Mouse (Mus musculus) heart, adult 2 months (tissue): Measurements from ENCODE around the gene Cacna1d. TPM values are rescaled to one million over a fixed set of nuclear protein-coding genes. Genes with fewer than 3 reads are reported as not detected.

ENCODE experiments used
- DNase-seq, 2 experiments: peaks; one replicate each; pipeline ENCODE4 v3.0.0; 2021
- H3K27ac ChIP-seq: fragments of 200-600 bp; 2 replicates; pipeline ENCODE4 v1.8.1; 2022
- H3K27me3 ChIP-seq: fragments of 200-500 bp; 2 replicates; pipeline ENCODE4 v1.6.1; 2012; ENCODE audit warnings: mild to moderate bottlenecking, low read length, inconsistent platforms, mixed read lengths; ENCODE audit not compliant: control insufficient read depth, insufficient read depth
- H3K36me3 ChIP-seq: fragments of 200-500 bp; 2 replicates; pipeline ENCODE4 v1.6.1; 2012; ENCODE audit warnings: low read length, inconsistent platforms; ENCODE audit not compliant: control insufficient read depth, insufficient read depth
- H3K4me1 ChIP-seq: fragments of 200-500 bp; 2 replicates; pipeline ENCODE4 v1.6.1; 2011; ENCODE audit warnings: low read length; ENCODE audit not compliant: control insufficient read depth, insufficient read depth
- H3K4me3 ChIP-seq: fragments of 200-600 bp; 2 replicates; pipeline ENCODE4 v1.8.1; 2022
- H3K79me2 ChIP-seq: fragments of 200-500 bp; replicated peaks from 2 replicates; pipeline ENCODE4 v1.6.1; 2012; ENCODE audit warnings: mild to moderate bottlenecking, inconsistent platforms, low read length, moderate library complexity, mixed read lengths; ENCODE audit not compliant: control insufficient read depth, insufficient read depth
- H3K9ac ChIP-seq: fragments of 200-500 bp; 2 replicates; pipeline ENCODE4 v1.6.1; 2012; ENCODE audit warnings: low read depth, mild to moderate bottlenecking, control low read depth, inconsistent platforms, low read length, mixed read lengths
- CTCF ChIP-seq: fragments of 200-600 bp; IDR thresholded peaks from 2 replicates; pipeline ENCODE4 v1.8.1; 2022; ENCODE audit warnings: antibody characterized with exemption, mild to moderate bottlenecking, moderate library complexity
- EP300 ChIP-seq: fragments of 200-500 bp; IDR thresholded peaks from 2 replicates; pipeline ENCODE4 v1.6.1; 2011; ENCODE audit warnings: low read depth, low read length, control low read depth; ENCODE audit not compliant: insufficient read depth
- POLR2A ChIP-seq: fragments of 200-500 bp; IDR thresholded peaks from 2 replicates; pipeline ENCODE4 v1.6.1; 2011; ENCODE audit warnings: mild to moderate bottlenecking, low read depth, low read length, control low read depth; ENCODE audit not compliant: insufficient read depth
- WGBS: fragments of 180-500 bp; shearing (Covaris S2); methylation state at CpG from one replicate; pipeline ENCODE4 v1.1.7; 2018; 5-methylcytosine and 5-hydroxymethylcytosine counted together
- intact Hi-C: fragments of 180-260 bp; cut with DNase I; formaldehyde crosslinking; loops from one replicate; pipeline ENCODE4 v1.15.1; 2025
- long read RNA-seq: library from polyadenylated mRNA; stranded (forward); transcript quantifications from one replicate; pipeline ENCODE4 v2.0.0, GENCODE M21; 2021
- polyA plus RNA-seq: library from polyadenylated mRNA; depleted of rRNA; stranded (reverse); fragments of >200 nt; gene quantifications from 2 replicates; pipeline ENCODE4 v1.2.3, GENCODE M21; 2012; rRNA removed
- total RNA-seq, 2 experiments: library from RNA; stranded (reverse); gene quantifications; 2 replicates each; pipeline ENCODE4 v1.2.3; 2021

Gene Cacna1d
- total RNA-seq (1 to 10 TPM; 1.3 to 2.1 TPM), polyA plus RNA-seq (3.0 and 4.6 TPM in 2 replicates)
- long read RNA-seq, result 0 reads

DNA sequence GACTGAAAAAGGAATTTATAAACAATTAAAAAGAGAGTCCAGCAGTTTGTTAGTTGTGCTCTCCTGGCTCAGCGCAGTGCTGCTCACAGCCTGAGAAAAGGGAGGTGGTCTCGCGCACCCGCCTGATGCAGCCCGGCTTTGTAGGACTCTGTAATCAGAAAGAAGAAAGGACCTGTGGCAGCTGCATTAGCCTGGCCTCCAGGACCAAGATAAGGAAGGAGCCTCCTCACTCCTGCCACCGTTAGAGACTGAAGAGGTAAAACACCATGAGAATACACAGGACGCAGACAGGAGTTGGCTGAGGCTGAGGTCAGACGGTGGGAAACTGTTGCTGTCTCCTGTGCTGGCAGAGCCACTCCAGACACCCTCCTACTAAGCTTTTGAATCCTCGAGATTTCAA is at the start of gene Cacna1d:
Gene Cacna1d, minus strand, starts transcription at position 114 of the 400 bp plus-strand sequence.
- no peak for DNase-seq
- intact Hi-C loops, result no loop called here
- H3K27ac ChIP-seq, result no peak within 1 kb of the TSS
- no peak within 1 kb of the TSS for H3K4me3 ChIP-seq
- TF ChIP-seq EP300, result no peak
- TF ChIP-seq POLR2A, result no peak
- no peak for TF ChIP-seq CTCF
- peaks cover 2% of the 10 kb centered on the region for H3K4me1 ChIP-seq
- peaks cover 13% of the 10 kb centered on the region for H3K36me3 ChIP-seq
- H3K79me2 ChIP-seq, result no peaks in the 10 kb centered on the region
- H3K27me3 ChIP-seq, result no peaks in the 10 kb centered on the region
- WGBS, result 62% methylated on average over 9 of the region's 9 CpGs
- H3K9ac ChIP-seq, result no peak within 1 kb of the TSS

DNA sequence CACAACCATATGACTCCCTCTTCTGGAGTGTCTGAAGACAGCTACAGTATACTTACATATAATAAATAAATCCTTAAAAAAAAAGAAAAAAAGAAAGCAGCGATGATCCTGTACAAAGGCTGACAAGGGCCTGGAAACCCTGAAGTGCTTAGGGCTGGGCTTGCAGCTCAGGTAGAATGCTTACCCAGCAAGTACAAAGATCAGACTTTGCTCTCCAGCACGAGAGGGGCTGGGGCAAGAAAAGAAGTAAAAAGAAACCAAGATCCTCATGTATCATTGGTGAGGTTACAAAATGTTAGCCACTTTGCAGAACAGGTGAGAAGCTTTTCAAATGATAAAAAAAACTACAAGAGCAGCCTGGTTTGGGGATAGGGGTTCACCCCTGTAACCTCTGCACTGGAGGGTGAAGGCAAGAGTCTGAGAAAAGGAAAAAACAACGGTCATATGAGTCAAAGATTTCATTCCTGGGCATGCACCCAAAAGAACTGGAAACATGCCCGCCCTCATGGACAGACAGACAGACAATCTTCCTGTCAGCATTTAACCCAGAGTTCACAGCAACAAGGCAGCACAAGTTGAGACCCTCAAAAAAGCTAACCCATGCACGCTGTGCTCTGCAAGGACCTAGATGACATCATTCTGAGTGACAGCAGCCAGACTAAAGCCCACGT is 42.7 kb upstream of the Cacna1d start:
- H3K27ac ChIP-seq, result no peak overlapping the region
- DNase-seq, result no peak
- no peak overlapping the region for H3K9ac ChIP-seq
- H3K79me2 ChIP-seq, result no peaks in the 10 kb centered on the region
- no peaks in the 10 kb centered on the region for H3K27me3 ChIP-seq
- H3K4me3 ChIP-seq, result no peak overlapping the region
- no peak for TF ChIP-seq EP300
- no peak for TF ChIP-seq POLR2A
- no peak for TF ChIP-seq CTCF
- no peaks in the 10 kb centered on the region for H3K36me3 ChIP-seq
- intact Hi-C loops, result no loop called here
- WGBS, result 47% methylated on average over 6 of the region's 6 CpGs
- no peaks in the 10 kb centered on the region for H3K4me1 ChIP-seq

- Histone ChIP-seq H3K4me3 (no peak overlapping the region), H3K4me1 (no peaks in the 10 kb centered on the region), H3K79me2 (no peaks in the 10 kb centered on the region), H3K27me3 (no peaks in the 10 kb centered on the region), H3K9ac (no peak overlapping the region), H3K27ac (no peak overlapping the region), H3K36me3 (no peaks in the 10 kb centered on the region)
- TF ChIP-seq EP300 (no peak), POLR2A (no peak), CTCF (no peak)
- intact Hi-C loops, result no loop called here
- DNase-seq, result no peak
- 94% methylated on average over 6 of the region's 6 CpGs for WGBS
These were observed 40.6 kb upstream of the Cacna1d start for GRCm38 (mm10) chr14:30531896-30532295.

- H3K79me2 ChIP-seq, result no peaks in the 10 kb centered on the region
- H3K27ac ChIP-seq, result no peak overlapping the region
- no peak for TF ChIP-seq EP300
- no peak for TF ChIP-seq CTCF
- TF ChIP-seq POLR2A, result no peak
- WGBS, result 74% methylated on average over 5 of the region's 5 CpGs
- no peaks in the 10 kb centered on the region for H3K36me3 ChIP-seq
- no peak overlapping the region for H3K4me3 ChIP-seq
- no peaks in the 10 kb centered on the region for H3K4me1 ChIP-seq
- no peak overlapping the region for H3K9ac ChIP-seq
- no peaks in the 10 kb centered on the region for H3K27me3 ChIP-seq
- DNase-seq, result no peak
- intact Hi-C loops, result no loop called here
These were observed 40.2 kb upstream of the Cacna1d start for GRCm38 (mm10) chr14:30531431-30531830.

- DNase-seq, result no peak
- no peaks in the 10 kb centered on the region for H3K4me1 ChIP-seq
- intact Hi-C loops, result no loop called here
- H3K27ac ChIP-seq, result no peak overlapping the region
- no peaks in the 10 kb centered on the region for H3K36me3 ChIP-seq
- TF ChIP-seq EP300 (no peak), CTCF (no peak)
- H3K9ac ChIP-seq, result no peak overlapping the region
- WGBS, result 34% methylated on average over 8 of the region's 8 CpGs
- no peak overlapping the region for H3K4me3 ChIP-seq
- H3K27me3 ChIP-seq, result no peaks in the 10 kb centered on the region
- H3K79me2 ChIP-seq, result no peaks in the 10 kb centered on the region
These were observed 39.5 kb upstream of the Cacna1d start for GRCm38 (mm10) chr14:30530726-30531269.

- intact Hi-C loops, result loop anchor here (10.0 kb wide), 1 partner anchor 45 kb away; no protein-coding TSS in a partner anchor
- 94% methylated on average over 12 of the region's 12 CpGs for WGBS
These were observed 38.2 kb upstream of the Cacna1d start for GRCm38 (mm10) chr14:30529454-30529853.

More at GRCm38 (mm10) chr14:30529454-30529853, 38.2 kb upstream of the Cacna1d start:
- TF ChIP-seq POLR2A (no peak), EP300 (no peak), CTCF (no peak)
- Histone ChIP-seq H3K36me3 (no peaks in the 10 kb centered on the region), H3K4me1 (no peaks in the 10 kb centered on the region), H3K79me2 (no peaks in the 10 kb centered on the region), H3K27ac (no peak overlapping the region), H3K4me3 (no peak overlapping the region), H3K27me3 (no peaks in the 10 kb centered on the region), H3K9ac (no peak overlapping the region)
- no peak for DNase-seq
